Mouse (Mus musculus): ENCODE data around the gene Coq8a. TPM values are rescaled to one million over a fixed set of nuclear protein-coding genes. Genes with fewer than 3 reads are reported as not detected.
A peak's percentile ranks its signal among the peaks of the same experiment; 100 is the strongest.

Gene Coq8a
- polyA plus RNA-seq (2012; rRNA removed): 11.1 and 37.6 TPM in 2 replicates

- TF ChIP-seq CTCF (IDR thresholded peaks at IDR 0.05; ENCODE audit: insufficient read depth, low read length): no peak
- TF ChIP-seq POLR2A (IDR thresholded peaks at IDR 0.05; ENCODE audit: borderline replicate concordance, extremely low read depth, low read depth, low read length): no peak
- WGBS: 51% methylated on average over 4 of the region's 4 CpGs
- DNase-seq: no peak
Observed at GRCm38 (mm10) chr1:180198959-180199714, at the start of gene Coq8a. Gene Coq8a, minus strand, starts transcription at chr1:180199602.

DNA sequence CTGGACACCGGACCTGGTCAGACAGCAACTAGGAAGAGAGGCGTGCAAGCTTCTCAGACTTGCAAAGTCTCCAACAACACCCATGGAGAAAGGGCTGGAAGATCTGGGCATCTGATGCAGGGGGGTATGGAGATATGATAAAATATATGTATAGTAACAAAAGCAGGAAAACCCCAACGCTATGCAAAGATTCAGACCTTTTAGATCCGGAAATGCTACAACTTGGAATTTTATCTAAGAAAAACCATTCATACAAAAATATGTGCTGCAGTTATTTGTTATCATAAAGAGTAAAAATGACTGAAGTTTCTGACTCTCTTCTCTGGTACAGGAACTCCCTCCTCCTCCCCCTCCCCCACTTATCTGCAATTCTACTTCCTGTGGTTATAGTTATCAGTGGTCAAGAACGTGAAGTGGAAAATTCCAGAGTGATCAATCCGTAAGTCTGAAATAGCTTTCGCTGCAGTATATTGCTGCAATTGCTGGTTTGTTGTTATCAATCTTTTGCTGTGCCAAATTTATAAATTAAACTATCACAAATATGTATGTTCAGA is 49.3 kb upstream of the Coq8a start:
- no peak for TF ChIP-seq POLR2A (IDR thresholded peaks at IDR 0.05; ENCODE audit: borderline replicate concordance, extremely low read depth, low read depth, low read length)
- no peak for TF ChIP-seq CTCF (IDR thresholded peaks at IDR 0.05; ENCODE audit: insufficient read depth, low read length)
- WGBS: 58% methylated on average over 7 of the region's 7 CpGs
- no peak for DNase-seq
- Histone ChIP-seq H3K4me1 (ENCODE audit: control insufficient read depth, insufficient read depth, low read length) (peaks cover 13% of the 10 kb centered on the region), H3K4me3 (replicated peaks; ENCODE audit: extremely low read depth, low read depth, low read length) (no peak overlapping the region)

More at GRCm38 (mm10) chr1:180198959-180199714, at the start of gene Coq8a:
- H3K4me3 ChIP-seq (replicated peaks; ENCODE audit: extremely low read depth, low read depth, low read length): no peak within 1 kb of the TSS
- H3K4me1 ChIP-seq (ENCODE audit: control insufficient read depth, insufficient read depth, low read length): peaks cover 7% of the 10 kb centered on the region

- DNase-seq: no peak
- Histone ChIP-seq H3K4me3 (replicated peaks; ENCODE audit: extremely low read depth, low read depth, low read length) (no peak overlapping the region), H3K4me1 (ENCODE audit: control insufficient read depth, insufficient read depth, low read length) (peaks cover 13% of the 10 kb centered on the region)
- no peak for TF ChIP-seq CTCF (IDR thresholded peaks at IDR 0.05; ENCODE audit: insufficient read depth, low read length)
- TF ChIP-seq POLR2A (IDR thresholded peaks at IDR 0.05; ENCODE audit: borderline replicate concordance, extremely low read depth, low read depth, low read length): no peak
- WGBS: 79% methylated on average over 7 of the region's 7 CpGs
Observed at GRCm38 (mm10) chr1:180247901-180248300, 48.5 kb upstream of the Coq8a start.

GRCm38 (mm10) chr1:180245741-180246507 is 46.5 kb upstream of the Coq8a start:
- H3K4me1 ChIP-seq (ENCODE audit: control insufficient read depth, insufficient read depth, low read length): peaks cover 13% of the 10 kb centered on the region
- no peak overlapping the region for H3K4me3 ChIP-seq (replicated peaks; ENCODE audit: extremely low read depth, low read depth, low read length)
- 50% methylated on average over 13 of the region's 13 CpGs for WGBS
- no peak for DNase-seq
- TF ChIP-seq POLR2A (IDR thresholded peaks at IDR 0.05; ENCODE audit: borderline replicate concordance, extremely low read depth, low read depth, low read length): no peak

DNA sequence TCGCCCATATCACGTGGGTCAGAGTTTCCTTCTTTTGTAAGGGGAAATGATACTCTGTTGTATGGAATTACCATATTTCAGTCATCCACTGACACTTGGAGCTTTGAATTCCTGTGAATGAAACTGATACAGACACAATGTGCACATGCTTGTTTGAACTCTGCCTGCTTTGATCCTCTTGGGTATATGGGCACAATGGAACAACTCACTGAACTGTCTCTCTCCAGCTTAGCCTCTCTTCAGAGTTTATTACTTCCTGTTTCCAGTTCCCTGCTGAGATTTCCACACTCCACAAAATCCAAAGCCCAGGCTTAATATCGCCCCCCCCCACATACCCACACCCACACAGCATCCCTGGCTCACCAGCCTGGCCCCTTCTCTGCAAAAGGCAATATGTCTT is 32.3 kb upstream of the Coq8a start:
- Histone ChIP-seq H3K4me3 (replicated peaks; ENCODE audit: extremely low read depth, low read depth, low read length) (no peak overlapping the region), H3K4me1 (ENCODE audit: control insufficient read depth, insufficient read depth, low read length) (no peaks in the 10 kb centered on the region)
- DNase-seq: no peak
- WGBS: 57% methylated on average over 3 of the region's 3 CpGs
- TF ChIP-seq CTCF (IDR thresholded peaks at IDR 0.05; ENCODE audit: insufficient read depth, low read length): no peak
- no peak for TF ChIP-seq POLR2A (IDR thresholded peaks at IDR 0.05; ENCODE audit: borderline replicate concordance, extremely low read depth, low read depth, low read length)

DNA sequence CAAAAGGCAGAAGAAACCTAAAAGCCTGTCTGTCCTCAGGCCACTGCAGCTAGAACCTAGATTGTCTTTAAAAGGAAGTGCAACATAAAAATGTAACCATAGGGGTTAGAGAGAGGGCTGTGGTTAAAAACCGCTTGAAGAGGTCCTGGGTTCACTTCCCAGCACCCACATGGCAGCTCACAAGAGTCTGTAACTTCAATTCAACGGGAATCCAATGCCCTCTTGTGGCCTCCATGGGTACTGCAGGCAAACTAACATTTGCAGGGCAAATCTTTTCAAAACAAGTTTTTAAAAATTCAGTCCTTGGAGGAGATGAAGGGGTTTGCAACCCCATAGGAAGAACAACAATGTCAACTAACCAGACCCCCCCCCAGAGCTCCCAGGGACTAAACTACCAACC is 31.2 kb upstream of the Coq8a start:
- TF ChIP-seq POLR2A (IDR thresholded peaks at IDR 0.05; ENCODE audit: borderline replicate concordance, extremely low read depth, low read depth, low read length) (no peak), CTCF (IDR thresholded peaks at IDR 0.05; ENCODE audit: insufficient read depth, low read length) (peak; percentile 50)
- WGBS: 38% methylated on average over 2 of the region's 2 CpGs
- no peak for DNase-seq
- no peaks in the 10 kb centered on the region for H3K4me1 ChIP-seq (ENCODE audit: control insufficient read depth, insufficient read depth, low read length)
- H3K4me3 ChIP-seq (replicated peaks; ENCODE audit: extremely low read depth, low read depth, low read length): no peak overlapping the region

DNA sequence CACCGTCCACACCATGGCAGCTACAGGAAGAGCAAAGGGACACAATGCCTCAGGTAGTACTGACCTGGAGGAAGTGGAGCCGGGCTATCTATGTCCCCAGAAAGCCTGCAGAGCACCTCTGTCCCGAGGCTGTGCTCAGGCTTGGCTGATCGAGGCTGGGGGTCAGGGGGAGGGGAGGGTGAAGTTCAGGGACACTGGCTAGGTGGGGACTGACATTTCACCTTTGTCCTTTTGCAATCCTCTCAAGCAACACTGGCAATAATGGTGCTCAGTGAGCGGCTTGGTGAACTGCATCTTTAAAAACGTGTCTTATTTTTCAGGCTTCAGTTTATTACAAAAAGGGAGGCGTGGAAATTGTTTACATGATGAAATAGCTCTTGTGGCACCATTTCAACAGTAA is 30.5 kb upstream of the Coq8a start:
- 79% methylated on average over 7 of the region's 7 CpGs for WGBS
- no peak for DNase-seq
- H3K4me1 ChIP-seq (ENCODE audit: control insufficient read depth, insufficient read depth, low read length): no peaks in the 10 kb centered on the region
- H3K4me3 ChIP-seq (replicated peaks; ENCODE audit: extremely low read depth, low read depth, low read length): no peak overlapping the region
- TF ChIP-seq CTCF (IDR thresholded peaks at IDR 0.05; ENCODE audit: insufficient read depth, low read length) (no peak), POLR2A (IDR thresholded peaks at IDR 0.05; ENCODE audit: borderline replicate concordance, extremely low read depth, low read depth, low read length) (no peak)

GRCm38 (mm10) chr1:180228854-180229253 is 29.5 kb upstream of the Coq8a start:
- DNase-seq: no peak
- H3K4me3 ChIP-seq (replicated peaks; ENCODE audit: extremely low read depth, low read depth, low read length): no peak overlapping the region
- TF ChIP-seq CTCF (IDR thresholded peaks at IDR 0.05; ENCODE audit: insufficient read depth, low read length) (no peak), POLR2A (IDR thresholded peaks at IDR 0.05; ENCODE audit: borderline replicate concordance, extremely low read depth, low read depth, low read length) (no peak)
- H3K4me1 ChIP-seq (ENCODE audit: control insufficient read depth, insufficient read depth, low read length): no peaks in the 10 kb centered on the region
- 72% methylated on average over 12 of the region's 12 CpGs for WGBS

- 70% methylated on average over 3 of the region's 3 CpGs for WGBS
- DNase-seq: no peak
- Histone ChIP-seq H3K4me1 (ENCODE audit: control insufficient read depth, insufficient read depth, low read length) (no peaks in the 10 kb centered on the region), H3K4me3 (replicated peaks; ENCODE audit: extremely low read depth, low read depth, low read length) (no peak overlapping the region)
- TF ChIP-seq CTCF (IDR thresholded peaks at IDR 0.05; ENCODE audit: insufficient read depth, low read length) (no peak), POLR2A (IDR thresholded peaks at IDR 0.05; ENCODE audit: borderline replicate concordance, extremely low read depth, low read depth, low read length) (no peak)
Observed at GRCm38 (mm10) chr1:180226766-180227165, 27.4 kb upstream of the Coq8a start.

All from lung, adult 2 months (tissue).